Mouse (Mus musculus): ENCODE data around the gene Pkd1l3. TPM values are rescaled to one million over a fixed set of nuclear protein-coding genes. Genes with fewer than 3 reads are reported as not detected.

The Pkd1l3 gene
- polyA plus RNA-seq, 1 experiment from 2014 or later = 0.03 TPM

DNA sequence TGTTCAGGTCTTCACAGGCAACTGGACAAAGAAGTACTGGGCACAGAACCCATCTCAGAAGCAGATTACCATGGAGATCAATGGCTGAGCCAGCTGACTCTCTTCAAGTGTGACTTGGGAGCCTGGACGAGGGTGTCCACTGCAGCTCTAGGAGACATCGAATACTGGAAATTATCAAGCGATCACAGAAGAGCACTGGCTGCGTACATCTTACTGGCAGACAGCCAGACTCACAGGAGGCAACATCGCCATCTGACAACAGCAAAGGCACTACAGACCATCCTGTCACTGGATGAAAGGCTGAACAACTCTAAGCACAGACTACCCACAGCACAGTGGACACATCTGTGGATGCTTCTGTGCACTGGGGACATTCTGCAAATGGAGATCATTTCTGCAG, 22.2 kb upstream of the Pkd1l3 start:
- H3K9ac ChIP-seq = no peak overlapping the region
- H3K4me1 ChIP-seq = no peaks in the 10 kb centered on the region
- no peak overlapping the region for H3K27ac ChIP-seq
- H3K4me2 ChIP-seq = no peak overlapping the region
- no peaks in the 10 kb centered on the region for H3K27me3 ChIP-seq (replicated peaks)
- ATAC-seq (replicated peaks) = no peak
- no peaks in the 10 kb centered on the region for H3K36me3 ChIP-seq (replicated peaks)
- WGBS = 87% methylated on average over 5 of the region's 5 CpGs
- H3K4me3 ChIP-seq = no peak overlapping the region
- no peaks in the 10 kb centered on the region for H3K9me3 ChIP-seq

DNA sequence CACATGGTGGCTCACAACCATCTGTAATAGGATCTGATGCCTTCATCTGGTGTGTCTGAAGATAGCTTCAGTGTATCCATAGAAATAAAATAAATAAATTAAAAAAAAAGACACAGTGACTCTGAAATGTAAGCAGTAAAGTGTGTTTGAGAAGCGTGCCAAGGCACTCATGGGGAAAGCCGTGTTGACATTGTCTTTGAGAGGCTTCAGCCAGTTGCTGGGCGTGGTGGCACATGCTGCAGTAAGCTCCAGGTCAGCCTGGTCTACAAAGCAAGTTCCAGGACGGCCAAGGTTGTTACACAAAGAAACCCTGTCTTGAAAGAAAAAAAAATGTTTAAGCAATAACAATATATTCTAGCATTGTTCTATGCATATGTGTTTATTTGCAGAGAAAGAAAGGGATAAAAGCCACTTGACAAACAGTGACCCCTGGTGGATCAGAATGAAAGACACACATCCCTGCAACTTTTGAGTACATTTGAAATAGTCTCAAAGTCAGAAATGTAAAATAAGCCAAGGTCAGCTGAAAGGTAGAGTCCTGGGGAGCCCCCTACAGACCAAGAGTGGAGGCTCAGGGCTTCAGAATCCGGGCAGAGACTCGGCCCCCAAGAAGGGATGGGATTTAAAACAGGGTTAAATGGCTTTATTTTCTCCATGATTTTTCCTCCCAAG, 21.1 kb upstream of the Pkd1l3 start:
- no peak for ATAC-seq (replicated peaks)
- no peak overlapping the region for H3K9ac ChIP-seq
- no peaks in the 10 kb centered on the region for H3K4me1 ChIP-seq
- no peak overlapping the region for H3K4me2 ChIP-seq
- H3K27ac ChIP-seq = no peak overlapping the region
- WGBS = 81% methylated on average over 6 of the region's 6 CpGs
- no peaks in the 10 kb centered on the region for H3K9me3 ChIP-seq
- H3K27me3 ChIP-seq (replicated peaks) = no peaks in the 10 kb centered on the region
- H3K4me3 ChIP-seq = no peak overlapping the region
- H3K36me3 ChIP-seq (replicated peaks) = no peaks in the 10 kb centered on the region

DNA sequence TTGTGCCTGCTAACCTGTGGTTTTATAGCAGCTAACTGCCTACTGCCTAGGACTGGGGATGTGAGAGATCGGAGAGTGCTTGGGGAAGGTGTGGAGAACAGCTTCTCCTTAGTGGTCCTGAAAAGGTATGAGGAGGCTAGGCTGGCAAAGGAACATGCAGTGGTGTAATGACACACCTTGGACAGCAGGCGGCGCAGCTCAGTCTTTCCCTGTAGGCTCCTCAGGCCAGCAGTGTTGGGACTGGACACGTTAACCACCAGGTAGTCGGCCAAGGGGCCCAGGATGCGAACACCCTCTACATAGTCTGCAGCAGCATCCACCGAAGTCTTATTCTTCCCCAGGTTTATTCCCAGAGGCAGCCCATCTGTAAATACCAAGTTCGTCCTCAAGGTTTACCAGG, 18.5 kb upstream of the Pkd1l3 start:
- H3K36me3 ChIP-seq (replicated peaks) = 0 out of 2 replicates have a peak, but pooled peaks cover 4% of the 10 kb centered on the region
- no peaks in the 10 kb centered on the region for H3K27me3 ChIP-seq (replicated peaks)
- H3K4me1 ChIP-seq = no peaks in the 10 kb centered on the region
- no peaks in the 10 kb centered on the region for H3K9me3 ChIP-seq
- H3K4me2 ChIP-seq = no peak overlapping the region
- ATAC-seq (replicated peaks) = no peak
- H3K4me3 ChIP-seq = no peak overlapping the region
- 47% methylated on average over 8 of the region's 8 CpGs for WGBS
- no peak overlapping the region for H3K27ac ChIP-seq
- no peak overlapping the region for H3K9ac ChIP-seq

DNA sequence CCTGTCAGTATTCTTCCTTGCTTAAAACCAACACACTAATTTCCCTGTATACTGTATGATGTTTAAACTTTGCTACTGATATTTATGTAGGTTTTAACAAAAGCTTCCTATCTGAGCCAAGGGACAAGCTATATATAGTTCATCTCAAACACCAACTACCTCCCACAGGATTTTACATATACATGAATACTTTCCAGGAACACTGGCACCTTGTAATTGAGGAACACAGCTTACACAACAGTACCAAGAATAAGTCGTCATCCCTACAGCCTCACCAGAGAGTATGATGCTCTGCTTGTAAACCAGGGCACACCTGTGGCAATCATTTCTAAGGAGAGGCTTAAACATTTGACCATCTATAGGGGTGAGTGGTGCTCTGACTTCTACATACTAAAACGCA, 7.6 kb upstream of the Pkd1l3 start:
- WGBS = 85% methylated on average over 2 of the region's 2 CpGs
- no peaks in the 10 kb centered on the region for H3K27me3 ChIP-seq (replicated peaks)
- 0 out of 2 replicates have a peak, but pooled peaks cover 7% of the 10 kb centered on the region for H3K36me3 ChIP-seq (replicated peaks)
- H3K9me3 ChIP-seq = no peaks in the 10 kb centered on the region
- H3K27ac ChIP-seq = no peak overlapping the region
- H3K4me1 ChIP-seq = peaks cover 15% of the 10 kb centered on the region
- no peak for ATAC-seq (replicated peaks)
- no peak overlapping the region for H3K4me3 ChIP-seq
- H3K9ac ChIP-seq = no peak overlapping the region
- no peak overlapping the region for H3K4me2 ChIP-seq

DNA sequence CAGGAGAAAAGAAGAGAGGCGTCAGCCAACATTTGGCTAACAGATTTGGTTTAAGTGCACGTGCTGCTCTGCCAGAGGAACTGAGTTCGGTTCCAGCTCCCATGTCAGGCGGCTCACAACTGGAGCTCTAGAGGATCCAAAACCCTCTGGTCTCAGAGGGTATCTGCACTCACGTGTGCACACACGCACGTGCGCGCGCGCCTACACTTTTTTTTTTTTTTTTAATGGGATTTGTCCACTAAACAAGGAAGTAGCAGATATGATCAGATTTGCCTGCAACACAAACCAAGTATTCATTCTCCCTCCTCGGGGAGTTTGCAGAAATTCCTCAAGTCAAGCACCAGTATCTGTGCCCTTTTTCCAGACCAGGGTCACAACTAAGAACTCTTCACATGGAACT, 6.7 kb upstream of the Pkd1l3 start:
- Histone ChIP-seq H3K4me3 (peak overlapping the region; percentile 55), H3K27me3 (replicated peaks) (no peaks in the 10 kb centered on the region), H3K36me3 (replicated peaks) (0 out of 2 replicates have a peak, but pooled peaks cover 7% of the 10 kb centered on the region), H3K9me3 (no peaks in the 10 kb centered on the region), H3K9ac (peak overlapping the region; percentile 49; the same call in 1 of the 2 replicates), H3K4me2 (peak overlapping the region; percentile 75), H3K4me1 (peaks cover 15% of the 10 kb centered on the region), H3K27ac (peak overlapping the region; percentile 94)
- no peak for ATAC-seq (replicated peaks)
- WGBS = 12% methylated on average over 12 of the region's 12 CpGs

DNA sequence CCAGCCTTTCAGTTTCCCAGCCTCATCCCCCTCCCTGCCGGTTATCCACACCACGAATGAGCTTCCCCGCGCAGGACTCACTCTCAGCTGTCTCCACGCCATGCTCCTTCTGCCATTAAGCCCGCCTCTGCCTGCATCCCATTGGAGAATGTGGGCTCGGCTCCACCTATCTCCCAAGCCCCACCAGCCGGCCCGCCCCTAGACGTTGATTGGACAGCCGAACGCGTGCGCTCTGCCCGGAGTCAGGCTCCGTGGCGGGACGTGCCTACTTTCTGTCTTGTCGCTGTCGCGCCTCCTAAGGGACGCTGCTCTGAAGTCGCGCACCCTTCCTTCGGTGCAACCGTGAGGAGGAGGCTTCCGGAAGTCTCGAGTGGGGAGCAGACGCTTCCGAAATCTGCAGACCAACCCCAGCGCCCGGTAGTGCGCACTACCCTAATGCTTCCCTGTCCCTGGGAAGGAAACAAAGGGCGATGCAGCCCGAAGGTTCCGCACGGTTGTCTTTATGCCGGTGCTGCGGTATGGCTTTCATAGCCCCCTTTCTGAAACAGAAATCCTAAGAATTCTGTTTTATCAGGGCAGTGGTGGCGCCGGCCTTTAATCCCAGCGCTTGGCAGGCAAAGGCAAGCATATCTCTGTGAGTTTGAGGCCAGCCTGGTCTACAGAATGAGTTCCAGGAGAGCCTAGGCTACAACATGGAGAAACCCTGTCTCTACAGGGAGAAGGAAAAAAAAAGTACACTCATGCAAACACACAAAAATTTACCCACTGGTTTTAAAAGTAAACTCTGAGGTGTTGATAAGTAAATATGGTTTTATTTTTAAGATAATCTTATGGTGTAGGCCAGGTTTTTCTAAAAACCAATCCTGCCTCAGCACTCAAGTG, 5.8 kb upstream of the Pkd1l3 start, which contains the start of gene Dhodh:
Gene Dhodh, minus strand, starts transcription at position 403 of the 882 bp plus-strand sequence.
- Histone ChIP-seq H3K36me3 (replicated peaks) (0 out of 2 replicates have a peak, but pooled peaks cover 2% of the 10 kb centered on the region), H3K4me2 (peak within 1 kb of the TSS; percentile 75), H3K4me3 (peak within 1 kb of the TSS; percentile 55), H3K27me3 (replicated peaks) (no peaks in the 10 kb centered on the region), H3K9ac (peak within 1 kb of the TSS; percentile 58), H3K9me3 (no peaks in the 10 kb centered on the region), H3K4me1 (peaks cover 15% of the 10 kb centered on the region), H3K27ac (peak within 1 kb of the TSS; percentile 94)
- under 1% methylated on average over 42 of the region's 42 CpGs for WGBS
- peak; percentile 99 for ATAC-seq (replicated peaks)

DNA sequence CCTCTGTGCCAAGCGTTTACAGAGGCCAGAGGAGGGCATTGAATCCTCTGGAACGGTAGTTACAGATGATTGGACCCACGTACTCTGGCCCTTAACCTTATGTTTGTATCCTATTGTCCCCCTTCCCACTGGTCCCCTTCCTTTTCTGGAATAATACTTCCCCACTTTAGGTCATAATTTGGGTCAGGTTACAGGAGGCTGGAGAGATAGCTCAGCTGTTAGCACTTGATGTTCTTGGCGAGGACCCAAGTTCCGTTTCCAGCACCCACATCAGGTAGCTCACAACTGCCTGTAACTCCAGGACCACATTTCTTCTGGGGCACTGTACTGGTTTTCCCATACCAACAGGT, 5.2 kb upstream of the Pkd1l3 start:
- peak overlapping the region; percentile 94 for H3K27ac ChIP-seq
- WGBS = 18% methylated on average over 5 of the region's 5 CpGs
- H3K9ac ChIP-seq = peak overlapping the region; percentile 58
- H3K4me2 ChIP-seq = peak overlapping the region; percentile 75
- H3K27me3 ChIP-seq (replicated peaks) = no peaks in the 10 kb centered on the region
- peaks cover 15% of the 10 kb centered on the region for H3K4me1 ChIP-seq
- ATAC-seq (replicated peaks) = no peak
- H3K36me3 ChIP-seq (replicated peaks) = no peaks in the 10 kb centered on the region
- H3K9me3 ChIP-seq = no peaks in the 10 kb centered on the region
- peak overlapping the region; percentile 55 for H3K4me3 ChIP-seq

DNA sequence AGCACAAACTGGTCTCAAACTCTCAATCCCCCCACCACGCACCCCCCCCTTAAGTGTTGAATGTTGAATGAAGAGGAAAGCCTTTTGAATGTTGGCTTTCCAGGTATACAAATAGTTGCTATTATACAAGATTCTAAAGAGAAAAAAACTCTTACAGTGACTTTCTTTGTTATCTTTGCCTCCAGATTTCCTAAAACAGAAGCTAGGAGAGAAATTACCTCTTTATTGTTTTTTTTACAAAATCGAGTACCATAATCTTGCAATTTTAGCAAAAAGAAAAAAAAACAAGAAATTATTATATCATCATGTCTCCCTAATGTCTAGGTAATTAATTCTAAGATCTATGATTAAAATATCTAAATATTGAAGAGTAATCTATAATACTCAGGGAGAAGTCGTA, 1.3 kb downstream of the Pkd1l3 start:
- ATAC-seq (replicated peaks) = no peak
- H3K4me1 ChIP-seq = no peaks in the 10 kb centered on the region
- no peaks in the 10 kb centered on the region for H3K9me3 ChIP-seq
- no peak overlapping the region for H3K4me3 ChIP-seq
- no peak overlapping the region for H3K9ac ChIP-seq
- H3K27me3 ChIP-seq (replicated peaks) = no peaks in the 10 kb centered on the region
- H3K27ac ChIP-seq = no peak overlapping the region
- no peaks in the 10 kb centered on the region for H3K36me3 ChIP-seq (replicated peaks)
- 88% methylated on average over 3 of the region's 3 CpGs for WGBS
- no peak overlapping the region for H3K4me2 ChIP-seq

DNA sequence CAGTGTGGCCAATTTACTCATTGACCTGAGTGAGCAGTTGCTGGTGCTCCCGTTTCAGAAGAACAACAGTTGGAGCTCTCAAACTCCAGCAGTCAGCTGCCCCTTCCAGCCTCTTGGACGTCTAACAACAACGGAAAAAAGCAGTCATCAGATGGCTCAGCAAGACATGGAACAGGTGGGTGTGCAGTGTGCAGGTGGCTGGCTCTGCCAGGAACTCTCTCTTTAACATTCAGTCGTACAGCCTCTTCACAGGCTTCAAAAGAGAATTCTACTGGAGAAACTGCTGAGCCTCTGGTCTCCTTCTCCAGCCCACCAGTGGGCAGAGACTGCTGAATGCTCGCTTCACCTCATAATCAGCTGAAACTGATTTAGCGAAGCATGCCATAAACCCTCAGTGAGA, 14.3 kb downstream of the Pkd1l3 start:
- Histone ChIP-seq H3K4me3 (no peak overlapping the region), H3K27me3 (replicated peaks) (no peaks in the 10 kb centered on the region), H3K27ac (no peak overlapping the region), H3K9ac (no peak overlapping the region), H3K36me3 (replicated peaks) (no peaks in the 10 kb centered on the region), H3K4me2 (no peak overlapping the region), H3K9me3 (no peaks in the 10 kb centered on the region), H3K4me1 (no peaks in the 10 kb centered on the region; the same call in 1 of the 2 replicates)
- ATAC-seq (replicated peaks) = no peak
- 78% methylated on average over 6 of the region's 6 CpGs for WGBS

DNA sequence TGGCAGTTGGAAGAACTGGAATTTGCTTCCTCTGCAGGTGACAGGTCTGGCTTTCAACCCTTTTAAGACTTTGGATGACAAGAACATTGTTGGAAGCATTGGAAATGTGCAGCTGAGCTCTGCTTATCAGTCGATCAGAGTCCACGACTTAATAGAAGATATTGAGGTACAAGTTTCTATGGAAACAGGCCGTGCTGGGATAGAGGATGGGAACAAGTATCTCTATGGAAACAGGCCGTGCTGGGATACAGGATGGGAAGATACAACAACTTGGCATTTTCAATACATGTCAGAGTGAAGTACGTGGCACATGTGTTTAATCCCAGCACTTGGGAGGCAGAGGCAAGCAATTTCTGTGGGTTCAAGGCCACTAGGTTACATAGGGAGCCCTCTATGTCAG, 18.2 kb downstream of the Pkd1l3 start:
- no peaks in the 10 kb centered on the region; the same call in 1 of the 2 replicates for H3K4me1 ChIP-seq
- H3K36me3 ChIP-seq (replicated peaks) = no peaks in the 10 kb centered on the region
- H3K4me2 ChIP-seq = no peak overlapping the region
- H3K9me3 ChIP-seq = no peaks in the 10 kb centered on the region
- WGBS = 59% methylated on average over 5 of the region's 5 CpGs
- no peak for ATAC-seq (replicated peaks)
- H3K9ac ChIP-seq = no peak overlapping the region
- H3K4me3 ChIP-seq = no peak overlapping the region
- H3K27me3 ChIP-seq (replicated peaks) = no peaks in the 10 kb centered on the region
- no peak overlapping the region for H3K27ac ChIP-seq

DNA sequence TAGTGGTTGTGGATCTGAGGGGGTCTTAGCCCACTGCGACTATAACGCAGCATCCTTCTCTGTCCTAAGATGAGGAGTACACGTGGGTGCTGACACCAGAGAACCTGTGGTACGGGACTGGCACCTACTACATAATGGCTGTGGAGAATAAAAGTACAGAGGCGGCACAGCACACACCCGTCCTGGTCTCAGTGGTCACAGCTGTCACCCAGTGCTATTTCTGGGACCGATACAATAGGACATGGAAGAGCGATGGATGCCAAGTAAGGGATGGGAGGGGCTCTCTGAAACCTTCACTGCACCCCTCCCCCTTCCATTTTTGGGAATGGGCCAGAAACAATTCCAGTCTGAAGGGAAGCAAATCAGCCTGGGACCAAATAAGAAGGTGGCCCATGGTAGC, 20.8 kb downstream of the Pkd1l3 start:
- H3K9me3 ChIP-seq = no peaks in the 10 kb centered on the region
- H3K9ac ChIP-seq = no peak overlapping the region
- no peak for ATAC-seq (replicated peaks)
- no peak overlapping the region for H3K27ac ChIP-seq
- H3K4me3 ChIP-seq = no peak overlapping the region
- 91% methylated on average over 8 of the region's 8 CpGs for WGBS
- H3K27me3 ChIP-seq (replicated peaks) = no peaks in the 10 kb centered on the region
- no peak overlapping the region for H3K4me2 ChIP-seq
- no peaks in the 10 kb centered on the region for H3K36me3 ChIP-seq (replicated peaks)
- no peaks in the 10 kb centered on the region; the same call in 1 of the 2 replicates for H3K4me1 ChIP-seq

DNA sequence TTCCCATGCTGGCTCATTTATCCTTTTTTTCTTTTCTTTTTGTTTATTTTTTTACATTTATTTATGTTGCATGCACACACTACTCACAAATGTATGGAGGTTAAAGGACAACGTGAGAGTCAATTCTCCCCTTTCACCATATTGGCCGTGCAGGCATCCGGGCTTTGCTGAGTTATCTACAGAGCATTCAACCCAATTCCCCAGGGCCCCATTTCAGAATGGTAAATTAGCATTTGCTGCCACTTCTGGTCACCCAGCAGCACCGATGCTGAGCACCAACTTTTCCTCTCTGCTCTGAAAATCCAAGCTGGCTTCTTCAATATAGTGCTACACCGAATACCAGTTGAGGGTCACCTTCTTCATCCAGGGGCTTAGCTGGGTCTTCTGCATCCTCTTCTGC, 24.5 kb downstream of the Pkd1l3 start:
- no peaks in the 10 kb centered on the region for H3K36me3 ChIP-seq (replicated peaks)
- no peaks in the 10 kb centered on the region for H3K27me3 ChIP-seq (replicated peaks)
- no peak overlapping the region for H3K4me2 ChIP-seq
- no peak overlapping the region for H3K27ac ChIP-seq
- H3K9ac ChIP-seq = no peak overlapping the region
- 75% methylated on average over 5 of the region's 5 CpGs for WGBS
- ATAC-seq (replicated peaks) = no peak
- H3K9me3 ChIP-seq = no peaks in the 10 kb centered on the region
- no peaks in the 10 kb centered on the region for H3K4me1 ChIP-seq
- H3K4me3 ChIP-seq = no peak overlapping the region

Measured in midbrain, embryonic 15.5 days (tissue).